Mouse (Mus musculus) adipocyte (in vitro differentiated cells): ENCODE results near the gene Ppfibp1.

ENCODE experiments used
- DNase-seq: peaks from one replicate; pipeline ENCODE4 v3.0.0-alpha.2; 2016; ENCODE audit warnings: low spot score

The Ppfibp1 gene

GRCm38 (mm10) chr6:146959908-146960680 lies 71.8 kb downstream of the Ppfibp1 start:
- peak; percentile 53 for DNase-seq

DNA sequence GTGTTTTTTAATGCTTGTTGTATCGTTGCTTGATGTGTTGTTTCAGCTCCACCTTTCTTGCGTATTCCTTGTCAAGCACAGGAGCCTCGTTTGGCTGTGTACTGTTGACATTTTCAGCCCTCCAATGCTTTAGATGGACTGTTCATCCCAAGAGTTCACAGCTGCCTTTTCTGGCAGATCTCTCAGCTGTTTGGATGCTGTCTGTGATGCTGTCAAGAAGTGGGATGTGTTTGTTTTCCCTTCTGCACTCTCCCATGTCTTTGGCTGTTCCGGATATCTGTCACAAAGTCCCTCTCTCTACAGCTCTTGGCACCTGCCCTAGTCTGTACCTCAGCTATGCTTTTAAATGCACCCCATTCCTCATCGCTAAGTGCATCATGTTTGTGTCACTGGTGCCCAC lies 72.7 kb downstream of the Ppfibp1 start:
- no peak for DNase-seq

DNA sequence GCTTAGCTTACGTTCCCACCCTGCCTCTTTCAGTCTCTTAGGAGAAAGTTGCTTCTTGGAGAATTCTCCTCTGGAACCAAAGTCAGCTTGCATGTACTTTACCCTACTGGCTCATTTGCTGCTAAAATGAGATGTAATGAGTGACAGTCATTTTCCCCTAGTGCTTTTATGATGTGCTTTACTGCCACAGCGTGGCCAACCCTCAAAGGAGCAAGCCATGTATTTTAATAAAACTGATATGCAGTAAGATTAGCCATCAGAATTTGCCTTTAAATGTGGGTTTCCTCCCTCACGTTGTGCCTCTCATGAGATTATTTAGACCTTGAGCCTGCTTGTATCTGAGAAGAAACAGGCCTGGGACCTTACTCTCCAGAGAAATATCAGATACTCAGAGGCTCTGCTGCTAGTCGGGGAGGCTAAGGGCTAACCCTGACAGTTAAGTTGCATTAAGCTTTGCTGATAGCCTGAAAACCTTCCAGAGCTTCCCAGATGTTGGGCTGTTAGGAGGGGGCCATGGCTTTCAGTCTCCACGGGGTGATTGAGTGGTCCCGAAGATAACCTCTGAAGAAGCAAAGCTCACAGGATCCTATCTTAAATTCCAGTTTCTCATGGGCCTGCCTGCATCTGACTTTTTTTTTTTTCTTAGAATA lies 73.7 kb downstream of the Ppfibp1 start:
- DNase-seq: peak; percentile 52

GRCm38 (mm10) chr6:146963396-146964150 lies 75.3 kb downstream of the Ppfibp1 start:
- peak; percentile 28 for DNase-seq

GRCm38 (mm10) chr6:146965139-146965772 lies 77.0 kb downstream of the Ppfibp1 start:
- no peak for DNase-seq

GRCm38 (mm10) chr6:146966446-146967019 lies 78.2 kb downstream of the Ppfibp1 start:
- no peak for DNase-seq

DNA sequence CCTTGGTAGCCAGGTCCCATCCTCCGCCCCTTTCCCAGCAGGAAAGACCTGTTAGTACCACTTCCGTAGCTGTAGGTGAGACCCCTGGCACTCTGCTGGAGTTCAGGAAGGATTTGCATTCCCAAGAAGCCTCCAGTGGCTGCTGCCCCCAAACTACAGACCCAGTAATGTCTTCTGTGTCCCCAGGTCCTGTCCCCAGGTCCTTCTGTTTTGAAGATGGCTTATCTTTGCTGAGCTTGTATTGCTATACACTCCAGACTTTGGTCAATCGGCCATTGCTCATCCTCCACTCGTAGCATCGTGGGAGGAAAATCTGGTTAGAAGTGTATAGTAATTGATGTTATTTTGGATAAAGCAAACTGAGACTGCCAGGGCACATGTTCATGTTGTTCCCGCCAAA lies 79.5 kb downstream of the Ppfibp1 start:
- DNase-seq: no peak

DNA sequence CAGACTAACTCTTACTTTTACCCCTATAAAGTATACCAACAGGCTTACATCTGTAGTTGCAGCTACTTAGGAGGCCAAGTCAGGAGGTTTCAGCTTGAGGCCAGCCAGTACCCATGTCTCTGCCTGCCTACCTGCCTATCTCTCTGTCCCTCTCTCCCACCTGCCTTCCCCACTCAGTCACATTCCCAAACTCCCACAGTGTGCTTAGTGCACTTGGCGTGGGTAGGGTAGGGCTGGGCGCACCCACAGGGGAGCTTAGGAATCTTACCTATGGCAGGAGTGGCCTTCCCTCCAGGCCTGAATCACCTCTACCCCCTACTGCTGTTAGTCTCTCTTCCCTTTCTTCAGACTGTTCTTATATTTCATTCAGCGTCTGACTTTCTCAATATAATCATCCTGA lies 82.5 kb downstream of the Ppfibp1 start:
- no peak for DNase-seq

GRCm38 (mm10) chr6:146971366-146971765 lies 83.1 kb downstream of the Ppfibp1 start:
- no peak for DNase-seq

DNA sequence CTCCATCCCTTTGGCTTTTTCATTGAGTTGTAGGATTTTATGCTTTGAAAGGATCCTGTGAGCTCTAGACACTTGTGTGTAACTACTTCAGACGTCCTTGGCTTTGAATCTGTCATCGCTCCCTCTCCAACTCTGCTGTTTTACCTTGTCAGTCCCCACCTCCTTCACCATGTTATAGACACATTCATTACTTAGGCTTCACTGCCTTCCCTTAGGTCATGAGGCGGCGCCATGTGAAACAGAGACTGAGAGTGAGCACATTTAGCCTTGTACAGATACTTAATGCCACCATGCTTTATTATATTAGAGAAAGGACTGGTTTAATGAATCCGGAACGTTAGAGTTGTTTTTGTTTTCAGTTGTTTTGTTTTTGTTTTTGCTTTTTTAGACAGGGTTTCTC lies 83.7 kb downstream of the Ppfibp1 start:
- DNase-seq: no peak

GRCm38 (mm10) chr6:146972740-146973139 lies 84.5 kb downstream of the Ppfibp1 start:
- DNase-seq: no peak

DNA sequence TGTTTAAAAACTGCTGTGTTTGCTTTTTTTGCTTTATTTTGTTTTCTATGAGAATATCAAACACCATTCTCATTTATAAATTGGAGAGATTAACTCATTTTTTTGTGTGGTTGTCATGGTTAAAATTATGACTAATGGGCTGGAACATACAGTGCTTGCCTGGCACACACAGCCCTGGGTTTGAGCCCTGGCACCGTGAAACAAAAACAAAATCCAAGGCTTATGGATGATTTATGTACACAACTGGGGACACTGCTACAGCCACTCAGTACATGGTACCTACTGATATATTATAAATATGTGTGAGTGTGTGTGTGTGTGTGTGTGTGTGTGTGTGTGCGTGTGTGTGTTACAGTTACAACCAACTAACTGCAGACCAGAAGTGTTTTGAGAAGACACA lies 85.1 kb downstream of the Ppfibp1 start:
- peak; percentile 29 for DNase-seq

DNA sequence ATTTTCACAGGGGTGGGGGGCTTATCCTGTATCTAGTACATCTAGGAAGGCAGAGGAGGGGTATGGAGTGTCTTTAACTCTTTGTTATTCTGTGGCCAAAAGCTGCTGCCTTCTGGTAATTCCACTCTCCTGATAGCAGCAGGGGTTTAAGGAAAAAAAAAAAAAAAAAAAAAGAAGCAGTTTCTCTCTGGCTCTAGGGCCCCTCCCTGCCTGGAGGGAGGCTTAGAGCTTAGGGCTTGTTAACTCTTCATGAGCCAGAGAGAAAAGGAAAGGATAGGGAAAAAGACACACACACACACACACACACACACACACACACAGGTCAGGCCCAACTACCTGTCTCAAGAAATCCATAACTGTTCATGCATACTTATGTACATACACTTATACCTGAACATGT lies 85.5 kb downstream of the Ppfibp1 start:
- no peak for DNase-seq

DNA sequence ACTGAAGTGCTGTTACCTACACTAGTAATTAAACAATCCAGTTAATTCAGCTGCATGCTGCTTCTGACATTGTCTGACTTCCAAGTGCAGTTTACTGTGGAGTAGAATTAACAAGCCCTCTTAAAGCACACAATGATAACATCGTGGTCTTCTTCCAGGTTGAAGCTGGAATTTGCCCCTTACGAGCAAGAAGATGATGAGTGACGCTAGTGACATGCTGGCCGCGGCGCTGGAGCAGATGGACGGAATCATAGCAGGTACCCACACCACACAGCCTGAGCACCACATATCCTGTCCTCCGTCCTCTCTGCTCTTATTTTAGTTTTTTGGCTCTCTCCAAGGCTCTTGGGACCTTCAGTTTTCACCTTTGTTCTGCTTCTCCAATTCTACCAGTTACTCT lies 88.2 kb downstream of the Ppfibp1 start:
- DNase-seq: no peak

- DNase-seq: peak; percentile 51
These were observed 90.4 kb downstream of the Ppfibp1 start for GRCm38 (mm10) chr6:146978691-146979114.

- no peak for DNase-seq
These were observed 90.9 kb downstream of the Ppfibp1 start for GRCm38 (mm10) chr6:146979115-146979744.

GRCm38 (mm10) chr6:146979953-146980352 lies 91.7 kb downstream of the Ppfibp1 start:
- DNase-seq: no peak

GRCm38 (mm10) chr6:146981249-146981835 lies 93.1 kb downstream of the Ppfibp1 start:
- no peak for DNase-seq

DNA sequence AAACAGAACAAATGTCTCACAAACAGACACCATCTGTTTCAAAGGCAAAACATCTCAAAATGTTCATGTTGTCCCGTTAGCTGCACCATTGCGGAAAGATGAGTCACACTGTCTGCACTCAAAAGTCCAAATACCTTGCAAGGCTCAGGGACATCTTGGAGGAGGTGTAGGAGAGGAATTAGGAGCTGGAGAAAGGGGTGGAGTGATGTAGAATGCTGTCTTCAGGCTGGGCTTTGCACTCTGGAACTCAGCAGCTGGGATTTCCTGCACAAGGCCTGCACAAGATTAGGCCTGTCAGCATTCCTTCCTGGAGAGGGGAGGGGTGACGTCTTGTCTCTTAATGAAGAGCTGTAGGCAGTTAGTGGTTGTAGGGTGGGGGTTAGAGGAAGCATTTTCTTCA lies 96.3 kb downstream of the Ppfibp1 start:
- no peak for DNase-seq

GRCm38 (mm10) chr6:146994236-146994635 lies 105.9 kb downstream of the Ppfibp1 start:
- DNase-seq: peak; percentile 84

DNA sequence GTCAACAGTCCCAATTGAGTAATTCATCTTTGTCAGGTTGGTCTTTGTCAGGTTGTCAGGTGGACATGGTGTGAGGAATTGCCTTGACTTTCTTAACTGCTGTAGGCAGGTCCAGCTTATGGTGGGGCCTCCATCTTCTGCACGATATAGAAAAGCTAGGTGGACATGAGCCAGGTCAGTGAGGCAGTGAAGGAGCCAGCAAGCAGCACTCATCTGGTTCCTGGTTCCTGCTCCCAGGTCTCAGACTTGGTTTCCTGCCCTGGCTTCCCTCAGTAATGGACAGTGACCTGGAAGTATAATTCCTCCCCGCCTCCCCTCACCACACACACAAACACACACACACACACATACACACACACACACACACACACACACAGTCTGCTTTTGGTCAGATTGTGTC lies 107.1 kb downstream of the Ppfibp1 start:
- DNase-seq: no peak
